ENCODE assay signal across 27 mouse cellular contexts in the genomic region with DNA sequence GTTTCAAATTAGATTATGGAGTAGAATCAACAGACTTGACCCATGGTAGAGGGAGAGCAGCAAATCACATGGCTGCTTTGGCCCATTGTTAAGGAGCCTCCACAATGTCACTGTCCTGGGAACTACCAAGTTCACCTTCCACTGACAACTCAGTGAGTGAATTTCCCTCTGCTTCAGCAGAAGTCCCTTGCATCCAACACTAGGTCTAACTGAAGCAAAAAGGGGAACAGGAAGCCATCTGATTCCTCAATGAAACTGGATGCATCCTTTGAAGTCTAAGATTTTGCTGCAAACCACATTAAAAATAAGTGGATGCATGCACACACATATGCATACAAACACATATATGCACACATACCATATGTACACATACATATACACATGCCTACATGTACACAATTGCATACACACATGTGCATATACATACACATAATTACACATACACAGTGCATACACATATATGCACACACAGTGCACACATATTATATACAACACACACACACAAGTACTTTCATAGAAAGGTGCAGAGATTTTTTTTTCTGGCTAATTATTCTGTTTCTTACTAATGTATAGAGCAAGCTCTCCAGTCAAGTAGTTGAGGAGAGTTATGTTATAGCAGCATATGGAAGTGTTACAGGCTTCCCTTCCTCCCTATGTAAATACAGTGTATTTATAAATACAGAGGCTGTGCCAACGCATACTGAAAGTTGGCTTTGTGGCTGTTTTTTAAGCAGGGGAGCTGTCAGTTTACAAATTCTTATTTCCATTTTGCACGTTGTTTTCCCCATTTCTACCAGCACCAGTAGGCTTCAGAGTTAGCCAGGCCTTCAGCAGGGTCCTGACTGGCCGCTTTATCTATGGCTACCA. TPM values are rescaled to one million over a fixed set of nuclear protein-coding genes. Genes with fewer than 3 reads are reported as not detected.
DNase-seq lines count a peak whose midpoint lies in the region; ATAC-seq and TF ChIP-seq lines count a peak whose summit lies in the region.
"Had no signal": no experiment of that assay in that cellular context is flagged by ENCODE, and none has a peak within 500 bp of the region (broad histone marks: within the 10 kb centered on the region; RNA-seq: fewer than 3 reads in every experiment).

No protein-coding gene starts in this region.

- H3K27me3 ChIP-seq in forebrain, embryonic 14.5 days (replicated peaks; ENCODE audit: control insufficient read depth, insufficient read depth, low read length) = no peaks in the 10 kb centered on the region
- H3K27me3 ChIP-seq in forebrain, embryonic 10.5 days (ENCODE audit: poor library complexity, severe bottlenecking) = 0 out of 2 replicates have a peak, but pooled peaks cover 7% of the 10 kb centered on the region
- H3K27me3 ChIP-seq in lung, embryonic 14.5 days (ENCODE audit: insufficient read depth, low read length) = no peaks in the 10 kb centered on the region
- no peaks in the 10 kb centered on the region for H3K27me3 ChIP-seq in lung, postnatal 0 days (replicated peaks; ENCODE audit: insufficient read depth, low read length)
- H3K27me3 ChIP-seq: embryonic facial prominence, embryonic 13.5 days; heart, embryonic 12.5 days; kidney, embryonic 15.5 days; limb, embryonic 12.5 days; liver, embryonic 13.5 days; midbrain, embryonic 15.5 days; neural tube, embryonic 12.5 days had no signal

- ATAC-seq in forebrain, embryonic 14.5 days = peak; percentile 60; the same call in 1 of the 2 replicates
- peak; percentile 28 for ATAC-seq in lung, embryonic 14.5 days (ENCODE audit: insufficient read depth)
- ATAC-seq in lung, postnatal 0 days = no peak
- peak; percentile 52 for ATAC-seq in common myeloid progenitor, adult 5-6 weeks (replicated peaks; ENCODE audit: low read depth, poor library complexity, severe bottlenecking)
- ATAC-seq in megakaryocyte progenitor cell, adult 5-6 weeks (replicated peaks; ENCODE audit: poor library complexity) = peak; percentile 69
- ATAC-seq: hindbrain, postnatal 0 days; midbrain, embryonic 15.5 days had no signal

- no peak overlapping the region for H3K4me3 ChIP-seq in forebrain, embryonic 14.5 days (ENCODE audit: low read depth, low read length)
- H3K4me3 ChIP-seq in forebrain, embryonic 10.5 days = no peak overlapping the region
- no peak overlapping the region for H3K4me3 ChIP-seq in lung, embryonic 14.5 days (ENCODE audit: low read depth, low read length)
- H3K4me3 ChIP-seq in lung, postnatal 0 days (ENCODE audit: low read depth, low read length) = no peak overlapping the region
- H3K4me3 ChIP-seq: embryonic facial prominence, embryonic 13.5 days; erythroblast, embryonic 14.5 days; heart, embryonic 12.5 days; kidney, embryonic 15.5 days; limb, embryonic 12.5 days; liver, embryonic 13.5 days; midbrain, embryonic 15.5 days; neural tube, embryonic 12.5 days had no signal

- no peak overlapping the region for H3K9ac ChIP-seq in forebrain, embryonic 14.5 days (ENCODE audit: low read length)
- no peak overlapping the region for H3K9ac ChIP-seq in lung, embryonic 14.5 days
- no peak overlapping the region for H3K9ac ChIP-seq in lung, postnatal 0 days (replicated peaks; ENCODE audit: low read depth)
- H3K9ac ChIP-seq: embryonic facial prominence, embryonic 13.5 days; heart, embryonic 12.5 days; kidney, embryonic 15.5 days; limb, embryonic 12.5 days; liver, embryonic 13.5 days; midbrain, embryonic 15.5 days; neural tube, embryonic 12.5 days had no signal

- H3K36me3 ChIP-seq in forebrain, embryonic 14.5 days (ENCODE audit: control insufficient read depth, insufficient read depth, low read length) = no peaks in the 10 kb centered on the region
- H3K36me3 ChIP-seq in forebrain, embryonic 10.5 days (replicated peaks) = no peaks in the 10 kb centered on the region
- H3K36me3 ChIP-seq in lung, embryonic 14.5 days (ENCODE audit: insufficient read depth) = no peaks in the 10 kb centered on the region
- H3K36me3 ChIP-seq in lung, postnatal 0 days (ENCODE audit: insufficient read depth, low read length) = no peaks in the 10 kb centered on the region
- H3K36me3 ChIP-seq: embryonic facial prominence, embryonic 13.5 days; heart, embryonic 12.5 days; kidney, embryonic 15.5 days; limb, embryonic 12.5 days; liver, embryonic 13.5 days; midbrain, embryonic 15.5 days; neural tube, embryonic 12.5 days had no signal

- H3K4me1 ChIP-seq in forebrain, embryonic 14.5 days (ENCODE audit: control insufficient read depth, insufficient read depth, low read length) = no peaks in the 10 kb centered on the region
- H3K4me1 ChIP-seq in forebrain, embryonic 10.5 days = peaks cover 13% of the 10 kb centered on the region
- H3K4me1 ChIP-seq in lung, embryonic 14.5 days (ENCODE audit: insufficient read depth) = peaks cover 17% of the 10 kb centered on the region
- peaks cover 4% of the 10 kb centered on the region; the same call in 1 of the 2 replicates for H3K4me1 ChIP-seq in lung, postnatal 0 days (ENCODE audit: insufficient read depth, low read depth, low read length)
- H3K4me1 ChIP-seq: midbrain, embryonic 15.5 days; neural tube, embryonic 12.5 days had no signal

- no peak for TF ChIP-seq CTCF in lung, embryonic 14.5 days (IDR thresholded peaks at IDR 0.05; ENCODE audit: low read depth)
- TF ChIP-seq CTCF in lung, postnatal 0 days (IDR thresholded peaks at IDR 0.05) = no peak

- no peaks in the 10 kb centered on the region for H3K9me3 ChIP-seq in forebrain, embryonic 14.5 days (replicated peaks; ENCODE audit: control insufficient read depth, low read length)
- no peaks in the 10 kb centered on the region for H3K9me3 ChIP-seq in forebrain, embryonic 10.5 days
- H3K9me3 ChIP-seq in lung, embryonic 14.5 days (ENCODE audit: low read depth, low read length) = no peaks in the 10 kb centered on the region
- no peaks in the 10 kb centered on the region for H3K9me3 ChIP-seq in lung, postnatal 0 days (ENCODE audit: low read length)
- H3K9me3 ChIP-seq: embryonic facial prominence, embryonic 13.5 days; heart, embryonic 12.5 days; kidney, embryonic 15.5 days; limb, embryonic 12.5 days; liver, embryonic 13.5 days; midbrain, embryonic 15.5 days; neural tube, embryonic 12.5 days had no signal

- H3K27ac ChIP-seq in forebrain, embryonic 14.5 days (ENCODE audit: low read depth, low read length) = no peak overlapping the region
- no peak overlapping the region for H3K27ac ChIP-seq in forebrain, embryonic 10.5 days
- H3K27ac ChIP-seq in lung, embryonic 14.5 days (ENCODE audit: low read depth) = peak overlapping the region; percentile 9; the same call in 1 of the 2 replicates
- H3K27ac ChIP-seq in lung, postnatal 0 days (ENCODE audit: low read length) = no peak overlapping the region
- H3K27ac ChIP-seq: embryonic facial prominence, embryonic 13.5 days; hindbrain, postnatal 0 days; kidney, embryonic 15.5 days; limb, embryonic 12.5 days; liver, embryonic 13.5 days; midbrain, embryonic 15.5 days; neural tube, embryonic 12.5 days had no signal

- WGBS in forebrain, embryonic 14.5 days = 70% methylated on average over 3 of the region's 3 CpGs
- WGBS in forebrain, embryonic 10.5 days = 82% methylated on average over 3 of the region's 3 CpGs
- WGBS in lung, embryonic 14.5 days = 59% methylated on average over 3 of the region's 3 CpGs
- 56% methylated on average over 3 of the region's 3 CpGs for WGBS in lung, postnatal 0 days

- H3K4me2 ChIP-seq in forebrain, embryonic 14.5 days (ENCODE audit: low read length) = no peak overlapping the region
- no peak overlapping the region for H3K4me2 ChIP-seq in lung, embryonic 14.5 days
- no peak overlapping the region for H3K4me2 ChIP-seq in lung, postnatal 0 days (replicated peaks; ENCODE audit: low read depth, low read length)
- H3K4me2 ChIP-seq: embryonic facial prominence, embryonic 13.5 days; heart, embryonic 12.5 days; kidney, embryonic 15.5 days; limb, embryonic 12.5 days; midbrain, embryonic 15.5 days; neural tube, embryonic 12.5 days had no signal

- DNase-seq in forebrain, embryonic 14.5 days (ENCODE audit: low spot score) = peak; percentile 69
- no peak for DNase-seq in forebrain, embryonic 10.5 days (ENCODE audit: extremely low spot score, low spot score)
- DNase-seq in lung, embryonic 14.5 days = peak; percentile 73
- DNase-seq in lung, postnatal 0 days (ENCODE audit: low spot score) = no peak
- no peak for DNase-seq in layer of hippocampus, adult 11-12 months (ENCODE audit: low spot score)
- DNase-seq: adrenal gland, postnatal 14 days; cerebellum, adult 11 months; cerebellum, adult 9-11 months; gastrocnemius, postnatal 10 days; heart, adult 11 months; heart, postnatal 10 days; kidney, adult 11 months; kidney, postnatal 36 days; liver, embryonic 13.5 days; retina, postnatal 1 day; thymus, adult 18-20 months; thymus, postnatal 36 days had no signal

- no peak for TF ChIP-seq EP300 in lung, postnatal 0 days (IDR thresholded peaks at IDR 0.05)

RNA-seq across cellular contexts. Expression of a gene that starts 27.7 kb away (rescaled TPM):
- 17.0 and 21.8 TPM in 2 replicates for polyA plus RNA-seq in forebrain, embryonic 14.5 days (2014; fragmentation: Nextera tagmentation; extraction: Ambion mirVana)
- 2.2 and 2.3 TPM in 2 replicates for polyA plus RNA-seq in forebrain, embryonic 10.5 days (2016; fragmentation: Nextera tagmentation; extraction: Ambion mirVana)
- polyA plus RNA-seq in lung, embryonic 14.5 days (2014; fragmentation: Nextera tagmentation; extraction: Ambion mirVana) = 3.3 and 5.0 TPM in 2 replicates
- polyA plus RNA-seq in lung, postnatal 0 days (2015; fragmentation: Nextera tagmentation; extraction: Ambion mirVana) = 5.4 and 7.6 TPM in 2 replicates
- total RNA-seq in common myeloid progenitor, adult 5-6 weeks (2017) = not detected in 2 replicates
- not detected in 2 replicates for total RNA-seq in megakaryocyte progenitor cell, adult 5-6 weeks (2015)
- not detected in 2 replicates for total RNA-seq in megakaryocyte progenitor cell, adult 5-6 weeks (2017)
- polyA plus RNA-seq: erythroblast, embryonic 14.5 days had no signal

Comparison
In these comparisons a context has a peak if more than half of its experiments do, and no peak if none do; other contexts are left out.
1. DNase-seq: peak in forebrain, embryonic 14.5 days (single experiment) and lung, embryonic 14.5 days (single experiment); none in forebrain, embryonic 10.5 days (single experiment), lung, postnatal 0 days (single experiment) and layer of hippocampus, adult 11-12 months (single experiment).